Mouse (Mus musculus): Measurements from ENCODE around the gene Abcf3.

The Abcf3 gene

DNA sequence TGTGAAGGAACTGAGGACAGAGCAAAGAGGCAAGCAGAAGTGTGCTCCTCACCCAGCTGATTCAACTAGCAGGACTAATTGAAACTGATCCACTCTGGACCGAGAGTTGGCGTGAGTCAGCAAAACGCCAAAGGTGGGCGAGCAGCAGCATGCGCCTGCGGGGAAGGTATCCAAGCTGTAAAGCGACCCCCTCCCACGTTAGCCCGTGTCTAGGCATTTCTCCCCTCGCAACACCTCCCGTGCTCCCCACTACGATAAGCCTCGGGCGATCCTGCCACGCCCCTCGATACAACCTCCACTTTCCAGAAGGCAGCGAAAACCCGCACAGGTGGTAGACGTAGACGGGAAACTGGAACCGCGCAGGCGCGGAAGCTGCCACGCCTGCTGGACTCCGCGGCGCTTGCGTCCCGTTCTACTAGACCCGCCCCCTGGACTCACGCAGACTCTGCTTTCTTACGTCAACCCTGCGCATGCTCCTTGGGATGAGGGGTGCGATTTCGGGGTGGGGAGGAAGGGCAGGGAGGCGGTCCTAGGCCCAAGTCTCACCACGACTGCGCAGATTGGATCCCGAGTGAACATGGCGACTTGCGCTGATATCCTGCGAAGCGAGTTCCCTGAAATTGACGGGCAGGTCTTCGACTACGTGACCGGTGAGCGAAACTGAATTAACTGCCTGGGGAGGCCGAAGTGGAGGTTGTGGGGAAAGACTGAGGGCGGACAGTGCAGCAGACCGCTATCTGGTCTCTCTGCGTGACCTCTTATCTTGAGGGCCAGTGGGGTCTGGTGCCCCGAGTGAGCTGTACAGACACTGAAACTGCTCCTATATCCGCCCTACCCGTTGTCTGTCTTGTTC is at the start of gene Abcf3:
Gene Abcf3 (plus strand): TSS at position 482 of the 853 bp plus-strand sequence.
- DNase-seq (ENCODE audit: low spot score in 2 of 2) = peak; percentile 93 to 98

- DNase-seq (ENCODE audit: low spot score in 2 of 2) = peak; percentile 93
Observed at GRCm38 (mm10) chr16:20498677-20499475, 49.5 kb upstream of the Abcf3 start, which contains the start of gene Eif2b5. Gene Eif2b5, plus strand, starts transcription at chr16:20498817.

- no peak for DNase-seq (ENCODE audit: low spot score in 2 of 2)
Observed at GRCm38 (mm10) chr16:20506000-20506399, 42.4 kb upstream of the Abcf3 start.

- peak; percentile 24 to 30 for DNase-seq (ENCODE audit: low spot score in 2 of 2)
Observed at GRCm38 (mm10) chr16:20509349-20509748, 39.0 kb upstream of the Abcf3 start.

- no peak for DNase-seq (ENCODE audit: low spot score in 2 of 2)
Observed at GRCm38 (mm10) chr16:20511277-20511847, 37.0 kb upstream of the Abcf3 start.

GRCm38 (mm10) chr16:20516032-20516431 is 32.3 kb upstream of the Abcf3 start:
- DNase-seq (ENCODE audit: low spot score in 2 of 2) = no peak

DNA sequence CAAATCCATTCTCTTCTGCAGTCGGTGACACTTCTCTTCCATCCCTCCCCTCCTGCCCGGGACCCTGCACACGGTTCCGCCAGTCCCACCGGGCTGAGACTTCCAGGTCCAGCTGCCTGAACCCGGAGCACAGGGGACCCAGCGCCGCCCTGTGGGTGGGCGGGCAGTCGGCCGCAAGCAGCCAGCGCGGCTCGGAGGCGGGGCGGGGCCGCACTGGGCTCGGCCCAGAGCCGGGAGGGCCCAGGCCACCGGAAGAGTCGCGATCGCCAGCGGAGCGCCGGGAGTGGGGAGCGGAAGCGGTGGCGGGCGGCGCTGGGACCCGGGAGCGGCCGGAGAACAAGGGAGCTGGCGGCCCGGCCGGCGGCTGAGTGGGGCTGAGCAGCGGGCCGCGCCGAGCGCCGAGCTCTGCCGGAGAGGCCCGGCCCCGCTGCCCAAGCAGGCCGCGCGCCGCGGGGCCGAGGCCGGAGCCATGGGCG is 31.6 kb upstream of the Abcf3 start, which contains the start of gene Dvl3:
Gene Dvl3 (plus strand): TSS at position 257 of the 476 bp plus-strand sequence.
- peak; percentile 86 to 91 for DNase-seq (ENCODE audit: low spot score in 2 of 2)

GRCm38 (mm10) chr16:20517216-20517615 is 31.2 kb upstream of the Abcf3 start:
- DNase-seq (ENCODE audit: low spot score in 2 of 2) = no peak

DNA sequence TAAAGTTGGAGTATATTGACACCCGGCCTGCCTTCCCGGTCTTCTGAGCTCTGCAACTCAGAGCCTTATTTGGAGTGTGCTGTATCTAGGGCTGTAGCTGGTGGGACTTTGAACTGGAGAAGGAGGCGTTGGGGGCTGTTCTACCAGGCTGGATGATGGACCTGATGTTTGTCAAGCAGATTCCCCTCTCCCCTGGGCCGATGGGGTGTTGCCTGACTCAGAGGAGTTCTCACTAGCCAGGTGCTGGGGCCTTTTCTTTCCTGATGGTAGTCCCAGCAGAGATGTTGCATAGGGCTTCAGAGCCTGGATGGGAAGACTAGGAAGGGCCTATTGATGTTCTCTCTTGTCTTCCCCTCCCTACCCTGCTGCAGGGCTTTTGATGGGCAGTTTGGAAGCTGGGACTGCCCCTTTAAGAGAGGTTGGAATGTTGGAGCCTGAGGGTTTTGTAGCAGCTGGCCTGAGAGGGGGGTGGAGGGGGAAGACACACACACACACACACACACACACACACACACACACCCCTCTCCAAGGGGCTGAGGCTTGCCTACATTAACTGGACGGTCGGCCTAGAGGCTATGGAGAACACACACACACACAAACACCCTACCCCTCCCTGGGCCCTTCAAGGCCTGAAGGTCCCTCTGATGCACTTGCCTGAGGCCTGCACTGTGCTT is 30.5 kb upstream of the Abcf3 start:
- peak in 1 of 2 experiments; percentile 18 for DNase-seq (ENCODE audit: low spot score in 2 of 2)

DNA sequence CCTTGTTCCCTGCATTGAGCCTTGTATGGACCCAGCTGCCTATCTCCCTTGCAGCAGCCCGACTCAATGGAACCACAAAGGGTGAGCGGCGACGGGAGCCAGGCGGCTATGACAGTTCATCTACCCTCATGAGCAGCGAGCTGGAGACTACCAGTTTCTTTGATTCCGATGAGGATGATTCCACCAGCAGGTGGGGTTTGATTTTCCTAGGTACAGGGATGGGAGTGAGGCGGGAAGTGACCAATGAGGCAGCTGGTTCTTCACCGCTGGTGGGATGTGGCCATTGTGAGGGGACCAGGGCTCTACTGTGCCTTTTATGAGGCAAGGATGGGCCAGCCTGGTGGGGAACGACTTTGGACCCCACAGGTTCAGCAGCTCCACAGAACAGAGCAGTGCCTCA is 24.5 kb upstream of the Abcf3 start:
- no peak for DNase-seq (ENCODE audit: low spot score in 2 of 2)

GRCm38 (mm10) chr16:20528779-20529178 is 19.6 kb upstream of the Abcf3 start:
- DNase-seq (ENCODE audit: low spot score in 2 of 2) = no peak

GRCm38 (mm10) chr16:20529375-20529774 is 19.0 kb upstream of the Abcf3 start:
- no peak for DNase-seq (ENCODE audit: low spot score in 2 of 2)

DNA sequence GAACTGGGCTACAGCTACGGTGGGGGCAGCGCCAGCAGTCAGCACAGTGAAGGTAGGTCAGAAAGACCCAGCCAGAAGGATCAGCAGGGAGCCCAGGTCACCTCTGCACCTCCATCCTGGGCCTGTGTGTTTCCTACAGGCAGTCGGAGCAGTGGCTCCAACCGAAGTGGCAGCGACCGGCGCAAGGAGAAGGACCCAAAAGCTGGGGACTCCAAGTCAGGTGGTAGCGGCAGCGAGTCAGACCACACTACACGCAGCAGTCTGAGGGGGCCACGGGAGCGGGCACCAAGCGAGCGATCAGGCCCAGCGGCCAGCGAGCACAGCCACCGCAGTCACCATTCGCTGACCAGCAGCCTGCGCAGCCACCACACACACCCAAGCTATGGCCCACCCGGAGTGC is 17.4 kb upstream of the Abcf3 start:
- no peak for DNase-seq (ENCODE audit: low spot score in 2 of 2)

DNA sequence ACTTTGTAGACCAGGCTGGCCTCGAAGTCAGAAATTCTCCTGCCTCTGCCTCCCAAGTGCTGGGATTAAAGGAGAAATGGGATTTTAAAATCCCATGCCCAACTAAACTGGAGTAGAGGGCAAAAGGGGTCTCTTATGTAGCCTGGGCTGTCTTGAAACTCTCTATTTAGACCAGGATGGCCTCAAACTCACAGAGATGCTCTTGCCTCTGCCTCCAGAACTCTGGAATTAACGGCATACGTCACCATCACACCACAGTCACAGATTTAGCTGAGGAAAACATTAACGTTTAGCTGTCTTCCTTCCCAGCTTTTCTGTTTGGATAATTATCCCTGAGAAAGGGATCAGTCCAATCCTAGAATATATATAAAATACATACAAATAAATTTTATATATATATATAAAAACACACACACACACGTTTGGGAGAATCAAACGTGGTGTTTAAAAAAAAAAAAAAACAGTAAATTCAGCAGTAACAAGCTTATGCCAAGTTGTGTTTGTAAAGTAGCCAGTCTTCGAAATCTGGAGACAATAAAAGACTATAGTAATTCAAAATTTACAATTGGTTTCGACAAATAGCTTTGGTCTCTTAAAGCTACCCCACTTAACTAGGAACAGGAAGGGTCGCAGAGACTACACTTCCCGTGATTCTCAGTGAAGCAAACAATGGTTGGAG is 13.6 kb upstream of the Abcf3 start:
- no peak for DNase-seq (ENCODE audit: low spot score in 2 of 2)

DNA sequence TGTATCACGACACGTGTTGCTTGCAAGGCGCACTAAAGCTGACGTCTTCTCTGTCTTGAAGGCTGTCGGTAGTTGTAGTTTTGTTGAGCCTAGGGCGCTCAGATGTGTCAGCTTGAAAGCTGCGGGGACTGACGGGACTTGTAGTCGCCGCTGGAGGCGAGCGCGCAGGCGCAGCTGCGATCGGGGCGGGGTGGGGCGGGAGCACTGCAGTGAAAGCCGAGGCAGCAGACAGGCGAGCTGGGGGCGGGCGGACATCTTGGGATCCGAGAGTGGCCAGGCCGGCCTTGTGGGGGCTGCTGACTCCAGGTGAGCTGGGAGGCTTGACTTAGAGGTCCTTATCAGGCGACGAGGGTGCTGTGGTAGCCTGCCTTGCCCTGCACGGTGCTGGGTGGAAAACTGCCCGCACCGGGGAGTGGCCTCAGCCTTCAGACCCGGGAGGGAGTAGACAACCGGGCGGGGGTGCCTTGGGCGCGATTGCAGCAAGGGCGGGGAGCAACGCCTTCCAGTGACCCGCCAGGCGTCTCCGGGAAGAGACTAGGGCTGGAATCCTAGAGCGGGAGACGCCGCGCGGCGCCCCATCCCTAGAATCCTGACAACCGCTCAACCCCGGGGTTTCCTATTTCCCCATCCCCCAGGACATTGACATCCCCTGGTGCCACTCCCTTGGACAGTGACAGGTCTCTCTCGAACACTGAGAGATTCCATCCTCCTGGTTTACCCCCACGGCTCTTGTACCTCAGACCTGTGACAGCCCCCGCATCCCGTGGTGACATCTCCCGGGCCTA is 12.9 kb upstream of the Abcf3 start, which contains the start of gene Ap2m1:
Gene Ap2m1 (plus strand): TSS at position 183 of the 785 bp plus-strand sequence.
- DNase-seq (ENCODE audit: low spot score in 2 of 2) = peak; percentile 82 to 91

GRCm38 (mm10) chr16:20536081-20536665 is 12.2 kb upstream of the Abcf3 start:
- no peak for DNase-seq (ENCODE audit: low spot score in 2 of 2)

DNA sequence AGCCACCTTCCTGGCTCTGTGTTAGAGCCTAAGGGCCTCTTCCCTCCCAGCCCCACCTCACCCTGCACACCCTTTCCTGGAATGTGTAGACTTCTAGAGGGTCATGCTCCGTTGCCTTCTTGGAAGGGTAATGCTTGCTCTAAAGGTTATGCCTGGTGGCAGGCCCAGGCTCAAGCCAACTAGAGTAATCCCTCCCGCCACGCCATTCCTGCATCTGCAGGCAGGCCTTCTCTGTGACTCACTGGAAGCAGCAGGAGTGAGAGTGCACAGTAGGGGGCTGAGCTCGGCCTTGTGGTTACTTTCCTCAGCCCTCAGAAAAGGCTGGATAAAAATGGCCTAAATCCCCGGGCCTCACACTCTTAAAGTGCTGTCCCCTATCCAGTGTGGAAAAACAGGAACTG is 11.3 kb upstream of the Abcf3 start:
- DNase-seq (ENCODE audit: low spot score in 2 of 2) = no peak

GRCm38 (mm10) chr16:20537601-20538320 is 10.6 kb upstream of the Abcf3 start:
- no peak for DNase-seq (ENCODE audit: low spot score in 2 of 2)

- DNase-seq (ENCODE audit: low spot score in 2 of 2) = no peak
Observed at GRCm38 (mm10) chr16:20539649-20540048, 8.7 kb upstream of the Abcf3 start.
